Mouse (Mus musculus): Measurements from ENCODE around the gene Hs2st1.

Gene Hs2st1

DNA sequence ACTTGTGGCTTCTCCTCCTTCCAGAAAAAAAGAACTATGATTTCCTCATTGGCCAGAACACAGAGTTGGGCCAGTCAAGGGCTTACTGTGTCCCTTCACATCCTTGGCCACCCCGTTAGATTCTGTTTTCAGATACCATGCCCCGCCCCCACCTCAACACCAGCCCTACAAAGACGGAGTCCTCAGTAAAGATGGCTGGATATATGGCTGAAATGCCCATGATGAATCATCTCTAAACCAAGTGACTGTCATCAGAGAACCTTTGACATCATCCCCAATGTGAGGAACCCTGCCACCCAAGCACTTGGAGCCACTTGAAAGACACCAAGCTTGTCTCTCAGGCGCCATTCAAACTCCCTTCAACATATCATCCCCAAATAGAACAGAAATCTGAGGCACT, 190.2 kb downstream of the Hs2st1 start:
- DNase-seq, result no peak
